Mouse (Mus musculus) brain, embryonic 14.5 days (tissue): ENCODE measurements around the gene Zfp462.

Experiments used
- CTCF ChIP-seq: fragments of 200-500 bp; IDR thresholded peaks from 2 replicates; pipeline ENCODE4 v1.5.1; 2012; ENCODE audit warnings: inconsistent platforms, mild to moderate bottlenecking, moderate library complexity, borderline replicate concordance; ENCODE audit not compliant: insufficient read depth, insufficient read length; ENCODE audit errors: extremely low read depth
- POLR2A ChIP-seq: fragments of 200-500 bp; IDR thresholded peaks from 2 replicates; pipeline ENCODE4 v1.6.1; 2012; ENCODE audit warnings: mild to moderate bottlenecking, inconsistent platforms, borderline replicate concordance; ENCODE audit not compliant: poor library complexity, insufficient read depth, insufficient read length, severe bottlenecking; ENCODE audit errors: extremely low read depth

- TF ChIP-seq POLR2A (no peak), CTCF (no peak)
Measured at GRCm38 (mm10) chr4:54995258-54995657, 50.4 kb downstream of the Zfp462 start.
